Mouse (Mus musculus): ENCODE results near the gene Smyd1.

Gene Smyd1

DNA sequence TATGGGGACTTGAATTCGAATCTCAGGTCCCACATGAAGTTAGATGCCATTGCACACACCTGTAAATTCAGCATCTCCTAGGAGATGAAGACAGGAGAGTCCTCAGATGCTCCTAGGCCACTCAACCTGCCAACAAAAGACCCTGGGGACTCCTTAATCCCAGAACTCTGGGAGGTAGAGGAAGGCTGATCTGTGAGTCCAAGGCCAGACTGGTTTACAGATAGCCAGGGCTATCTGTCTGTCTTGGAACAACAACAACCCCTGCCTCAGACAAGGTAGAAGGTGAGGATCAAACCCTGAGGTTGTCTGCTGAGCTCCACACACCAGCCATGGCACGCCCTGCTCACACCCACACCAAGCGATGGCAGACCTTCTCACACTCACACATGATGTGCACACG, 62.9 kb downstream of the Smyd1 start:
- no peak for DNase-seq (ENCODE audit: low spot score)

DNA sequence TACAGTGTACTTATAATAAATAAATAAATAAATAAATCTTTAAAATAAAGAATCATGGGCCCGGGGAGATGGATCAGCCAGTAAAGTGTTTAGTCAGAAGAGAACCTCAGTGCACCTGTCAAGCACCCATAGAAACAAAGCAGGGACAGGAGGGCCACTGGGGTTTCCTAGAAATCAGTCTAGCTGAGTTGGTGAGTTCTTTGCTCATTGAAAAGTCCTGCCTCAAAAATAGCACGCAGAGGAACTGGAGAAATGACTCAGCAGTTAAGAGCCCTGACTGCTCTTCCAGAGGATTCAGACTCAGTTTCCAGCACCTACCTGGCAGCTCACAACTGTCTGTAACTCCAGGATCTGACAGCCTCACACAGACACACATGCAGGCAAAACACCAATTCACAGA, 63.5 kb downstream of the Smyd1 start:
- no peak for DNase-seq (ENCODE audit: low spot score)

DNA sequence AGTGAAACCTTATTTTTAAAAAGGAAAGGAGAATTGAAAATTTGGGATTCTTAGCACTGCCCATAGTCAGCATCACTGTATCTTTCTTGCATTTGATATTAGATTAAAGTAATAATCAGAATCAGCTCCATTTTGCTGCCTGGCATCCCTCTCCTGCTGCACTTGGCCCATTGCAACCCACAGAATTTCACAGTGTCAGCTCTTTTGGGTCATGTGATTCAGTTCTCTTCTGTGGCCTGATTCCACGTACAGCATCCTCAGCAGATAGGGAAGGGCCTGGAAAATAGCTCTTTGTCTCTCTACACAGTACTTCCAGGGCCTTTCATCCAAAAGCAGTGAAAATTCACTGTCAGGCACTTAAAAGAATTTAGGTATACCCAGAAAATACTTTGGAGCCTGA, 64.7 kb downstream of the Smyd1 start:
- no peak for DNase-seq (ENCODE audit: low spot score)

DNA sequence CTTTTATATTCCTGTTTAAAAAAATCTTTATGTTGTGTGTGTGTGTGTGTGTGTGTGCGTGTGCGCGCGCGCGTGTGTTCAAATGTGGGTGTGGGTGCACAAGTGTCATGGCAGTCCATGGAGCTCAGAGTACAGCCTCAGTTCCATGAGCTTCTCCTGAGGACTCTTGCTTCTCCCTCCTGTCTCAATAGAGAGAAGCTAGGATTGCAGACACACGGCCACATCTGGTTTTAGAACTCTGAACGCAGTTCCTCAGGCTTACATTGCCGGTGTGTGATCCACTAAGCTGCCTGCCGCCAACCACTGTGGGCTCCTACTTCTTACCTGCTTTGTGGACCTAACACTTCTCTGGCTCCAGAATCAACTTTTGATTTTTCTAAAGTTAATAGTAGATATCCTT, 65.9 kb downstream of the Smyd1 start:
- DNase-seq (ENCODE audit: low spot score), result no peak

DNA sequence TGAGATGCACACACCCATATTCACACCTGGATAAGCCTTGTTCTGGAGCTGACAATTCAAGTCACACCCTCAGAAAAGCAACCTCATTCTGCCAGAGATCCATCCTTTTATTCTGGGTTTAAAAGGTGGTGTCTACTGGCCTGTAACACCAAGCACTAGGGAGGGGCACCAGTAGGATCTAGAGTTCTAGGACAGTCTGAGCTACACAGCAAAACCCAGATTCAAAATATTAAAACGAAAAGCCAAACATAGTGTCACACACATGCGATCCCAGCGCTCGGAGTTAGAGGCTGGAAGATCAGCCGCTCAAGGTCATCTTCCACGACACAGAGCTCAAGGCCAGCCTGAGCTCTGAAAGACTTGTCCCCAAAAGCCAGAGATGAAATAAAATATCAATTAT, 67.6 kb downstream of the Smyd1 start:
- DNase-seq (ENCODE audit: low spot score), result no peak

DNA sequence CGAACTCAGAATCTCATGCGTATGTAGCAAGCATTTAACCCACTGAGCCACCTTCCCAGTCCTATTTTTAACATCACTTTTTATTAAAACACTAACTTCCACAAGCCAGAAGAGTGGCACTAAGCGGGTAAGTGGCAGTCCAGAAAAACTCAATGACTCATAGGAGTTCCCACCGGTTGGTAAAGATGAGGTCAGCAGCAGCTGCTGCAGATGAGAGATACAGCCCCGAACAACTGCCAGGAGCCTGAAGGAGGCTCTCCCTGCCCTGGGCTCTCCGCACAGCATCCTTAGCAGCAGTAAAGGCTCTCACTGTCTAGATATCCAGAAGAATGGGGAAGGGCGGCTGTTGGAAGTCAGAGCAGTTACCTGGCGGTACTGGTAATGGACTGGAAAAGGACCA, 71.1 kb downstream of the Smyd1 start:
- DNase-seq (ENCODE audit: low spot score), result no peak

DNA sequence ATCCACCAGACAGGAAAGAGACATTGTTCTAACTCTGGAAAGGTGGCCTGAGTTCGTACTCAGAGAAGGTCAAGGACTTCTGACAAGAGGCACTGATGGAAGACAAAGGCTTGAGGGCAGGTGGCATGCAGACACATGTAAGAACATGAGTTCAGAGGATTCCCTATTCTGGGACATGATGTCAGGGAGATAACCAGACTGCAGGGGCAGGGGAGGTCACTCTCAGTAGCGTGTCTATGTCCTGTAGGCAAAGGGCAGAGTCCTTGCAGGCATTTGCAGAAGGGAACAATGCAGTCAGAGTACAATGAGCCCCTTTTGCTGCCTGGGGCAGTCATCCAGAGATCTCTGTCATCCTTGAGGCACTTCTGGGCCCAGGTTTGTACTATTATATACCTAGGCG, 72.4 kb downstream of the Smyd1 start:
- no peak for DNase-seq (ENCODE audit: low spot score)

DNA sequence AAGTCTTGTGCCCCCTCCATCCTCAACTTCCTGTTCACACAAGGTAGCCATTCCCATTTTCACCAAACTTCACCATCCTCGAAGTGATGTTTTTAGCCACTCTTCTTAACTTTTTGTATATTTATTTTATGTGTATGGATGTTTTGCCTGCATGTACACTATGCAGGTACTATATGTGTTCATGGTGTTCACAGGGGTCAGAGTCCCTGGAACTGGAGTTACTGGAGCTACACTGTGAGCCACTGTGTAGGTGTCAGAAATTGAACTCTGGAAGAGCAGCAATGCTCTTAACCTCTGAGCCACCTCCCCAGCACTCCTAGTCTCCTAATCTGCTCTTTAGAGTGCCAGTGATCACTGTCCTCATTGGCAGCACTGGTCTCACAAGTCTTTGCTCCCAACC, 73.6 kb downstream of the Smyd1 start:
- DNase-seq (ENCODE audit: low spot score), result no peak

DNA sequence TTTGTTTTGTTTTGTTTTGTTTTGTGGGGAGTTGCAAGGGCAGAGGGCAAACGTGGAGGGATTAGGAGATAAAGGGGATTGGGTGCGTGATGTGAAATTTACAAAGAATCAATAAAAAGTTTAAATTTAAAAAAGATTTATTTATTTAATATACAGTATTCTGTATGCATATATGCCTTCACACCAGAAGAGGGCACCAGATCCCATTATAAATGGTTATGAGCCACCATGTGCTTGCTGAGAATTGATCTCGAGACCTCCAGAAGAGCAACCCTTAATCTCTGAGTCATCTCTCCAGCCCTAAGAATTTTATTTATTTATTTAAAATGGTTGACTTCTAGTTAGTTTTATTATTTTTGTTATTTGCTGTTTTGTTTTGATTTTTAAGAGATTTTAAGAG, 78.8 kb downstream of the Smyd1 start:
- DNase-seq (ENCODE audit: low spot score), result no peak

DNA sequence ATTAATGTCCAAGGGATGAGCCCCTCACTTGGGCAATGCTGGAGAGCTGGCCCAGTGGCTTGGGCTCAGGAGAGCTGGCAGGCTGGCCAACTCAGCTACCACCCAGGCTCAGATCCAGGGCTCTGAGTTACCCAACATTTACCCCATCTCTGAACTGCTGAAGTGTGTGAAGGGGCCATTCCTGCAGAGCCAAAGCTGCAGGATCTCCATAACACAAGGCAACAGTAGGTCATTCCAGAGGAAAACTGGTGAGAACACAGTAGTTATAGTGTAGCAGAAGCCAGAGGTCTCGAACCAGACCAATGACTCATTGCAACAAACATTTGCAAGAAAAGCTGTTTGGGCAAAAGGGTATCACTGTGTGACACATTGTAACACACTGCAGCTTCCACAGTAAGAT, 79.2 kb downstream of the Smyd1 start:
- no peak for DNase-seq (ENCODE audit: low spot score)

DNA sequence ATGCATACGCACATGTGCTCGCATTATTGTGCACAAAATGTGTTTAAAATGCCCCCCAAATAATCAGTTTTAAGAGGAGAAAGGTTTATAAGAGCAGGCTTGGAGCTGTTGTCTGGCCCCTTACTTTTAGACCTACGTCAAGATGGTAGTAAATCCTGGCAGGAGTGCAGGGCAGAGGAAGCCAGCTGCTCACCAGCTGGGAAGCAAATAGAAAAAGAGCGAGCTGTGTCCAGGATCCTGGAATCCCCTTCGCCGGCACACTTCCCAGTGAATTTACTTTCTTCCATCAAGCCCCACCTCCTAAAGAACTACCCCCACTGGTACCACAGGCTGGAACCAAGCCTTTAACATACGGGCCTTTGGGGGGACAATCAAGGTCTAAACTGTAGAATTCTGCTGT, 81.2 kb downstream of the Smyd1 start:
- no peak for DNase-seq (ENCODE audit: low spot score)

DNA sequence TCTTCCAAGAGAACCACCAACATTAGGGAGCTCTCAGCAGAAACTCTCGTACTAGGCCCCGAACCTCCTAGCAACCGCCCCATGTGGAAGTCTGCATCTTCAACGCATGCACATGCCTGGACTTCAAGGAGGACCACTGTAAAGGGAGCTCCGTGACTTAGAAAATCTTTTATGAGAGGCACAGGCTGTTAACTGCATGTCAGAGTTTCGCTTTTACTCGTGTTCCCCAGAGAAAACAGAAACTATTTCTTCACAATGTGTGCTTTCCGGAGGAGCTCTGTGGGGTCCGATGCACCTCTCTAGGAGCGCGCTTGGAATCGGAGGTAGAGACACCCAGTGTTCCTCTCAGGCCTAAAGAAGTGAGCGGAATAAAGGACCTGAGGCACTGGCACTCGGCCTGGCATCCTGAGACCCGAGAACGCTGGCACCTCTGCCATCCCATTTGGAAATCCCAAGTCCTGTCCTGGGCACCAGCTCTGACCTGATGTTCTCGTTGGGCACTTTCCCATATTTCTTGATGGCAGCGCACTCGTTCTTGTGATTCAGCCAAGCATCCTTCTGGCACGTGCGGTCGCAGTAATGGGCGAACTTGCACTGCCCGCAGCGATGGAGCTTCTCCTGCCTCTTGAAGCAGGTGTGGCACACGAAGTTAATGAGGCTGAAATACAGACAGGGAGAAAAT, 82.8 kb downstream of the Smyd1 start:
- no peak for DNase-seq (ENCODE audit: low spot score)

DNA sequence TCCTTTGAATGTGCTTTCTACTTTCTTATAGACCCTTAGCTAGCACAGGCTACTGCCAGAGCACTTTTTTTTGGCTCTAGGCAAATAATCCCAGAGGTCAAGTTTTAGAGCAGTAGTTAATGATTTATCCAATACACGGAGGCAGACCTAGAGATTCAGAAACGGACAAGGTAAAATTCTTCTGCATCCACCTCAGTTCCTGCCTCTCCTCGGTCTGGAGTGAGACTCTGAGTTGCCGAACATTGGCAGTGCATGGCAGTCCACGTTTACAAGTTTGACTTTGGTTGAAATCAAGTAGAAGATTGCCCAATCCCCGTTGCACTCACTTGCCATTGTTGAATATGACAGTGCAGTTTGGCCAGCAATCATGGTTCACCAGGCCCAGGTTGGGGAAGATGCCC, 85.0 kb downstream of the Smyd1 start:
- no peak for DNase-seq (ENCODE audit: low spot score)

DNA sequence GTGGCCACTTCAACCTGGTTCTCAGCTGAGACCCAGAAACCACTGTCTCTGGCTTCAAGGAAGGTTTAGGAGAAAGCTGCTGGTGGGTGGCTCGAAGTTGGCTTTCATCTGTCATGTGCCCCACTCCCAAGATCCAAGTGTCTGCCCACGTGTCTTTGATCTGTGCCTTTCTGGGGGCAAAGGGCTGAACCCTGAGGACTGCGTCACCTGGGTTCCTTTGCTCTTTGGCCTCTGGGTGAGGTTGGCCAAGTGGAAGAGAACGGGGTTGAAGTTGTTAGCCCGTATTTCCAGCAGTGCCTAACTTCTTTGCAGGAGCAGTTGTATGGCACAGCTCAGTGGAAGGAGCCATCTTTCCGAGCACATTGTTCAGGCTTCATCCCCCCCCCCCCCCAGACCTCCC, 85.5 kb downstream of the Smyd1 start:
- DNase-seq (ENCODE audit: low spot score), result no peak

DNA sequence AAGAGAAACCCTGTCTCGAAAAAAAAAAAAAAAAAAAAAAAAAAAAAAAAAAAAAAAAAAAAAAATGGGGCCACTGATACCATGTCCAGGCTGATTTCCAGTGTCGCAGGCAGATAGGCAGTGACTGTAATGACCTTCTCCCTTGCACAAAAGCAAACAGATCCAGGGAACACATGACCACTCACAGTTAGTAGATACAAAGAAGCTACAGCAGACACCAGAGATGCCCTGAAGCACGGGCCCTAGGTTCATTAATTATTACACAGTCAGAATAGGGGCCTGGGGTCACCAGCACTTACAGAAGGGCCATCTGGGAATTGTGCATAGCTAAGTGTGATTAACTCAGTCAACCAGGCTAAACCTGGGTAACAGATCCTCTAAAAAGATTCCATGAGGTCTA, 86.1 kb downstream of the Smyd1 start:
- DNase-seq (ENCODE audit: low spot score), result no peak

DNA sequence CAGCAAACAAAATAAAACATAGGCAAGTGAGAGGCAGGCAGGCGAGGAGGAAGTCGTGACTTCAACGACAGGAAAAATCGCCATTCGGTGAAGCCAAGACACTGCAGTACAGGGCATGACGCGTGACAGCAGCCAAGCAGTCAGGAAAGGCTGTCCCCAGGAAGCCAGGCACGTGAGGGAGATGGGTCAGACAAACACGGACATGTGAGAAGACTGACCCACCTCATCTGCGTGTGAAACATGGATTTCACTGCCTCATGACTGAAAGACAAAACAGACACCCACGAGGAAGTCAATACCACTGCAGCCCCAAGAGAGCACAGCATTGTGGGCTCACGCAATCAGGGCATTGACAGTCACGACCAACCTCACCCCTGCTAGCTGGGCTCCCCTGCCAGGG, 86.9 kb downstream of the Smyd1 start:
- DNase-seq (ENCODE audit: low spot score), result no peak

DNA sequence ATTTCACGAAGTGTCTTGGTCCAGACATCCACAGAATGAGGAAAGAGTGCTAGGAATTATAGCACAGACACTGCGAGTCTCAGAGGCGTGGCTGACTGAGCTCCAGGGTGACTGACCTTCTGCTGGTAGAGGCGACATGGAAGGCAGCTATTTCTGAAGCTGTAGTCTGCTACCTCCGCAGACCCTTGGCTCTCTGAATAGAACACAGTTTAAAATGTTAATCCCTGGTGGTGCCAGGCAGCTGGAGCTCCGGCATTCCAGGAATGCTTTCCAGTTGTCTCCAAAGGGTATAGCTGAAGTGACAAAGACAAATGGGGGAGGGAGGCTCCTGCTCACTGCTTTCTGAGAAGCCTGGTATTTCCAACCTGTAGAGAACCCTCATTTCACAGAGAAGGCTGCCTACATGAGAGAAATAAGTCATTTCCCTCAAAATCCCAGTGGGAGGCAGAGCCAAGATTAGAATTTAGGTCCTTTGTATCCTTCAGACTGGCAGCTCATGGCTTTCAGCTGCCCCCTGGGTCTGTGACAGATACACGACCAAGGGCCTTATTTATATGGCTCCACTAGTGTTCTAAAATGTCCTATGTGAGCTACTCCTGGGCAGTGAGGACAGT, 94.8 kb downstream of the Smyd1 start:
- DNase-seq (ENCODE audit: low spot score), result no peak

DNA sequence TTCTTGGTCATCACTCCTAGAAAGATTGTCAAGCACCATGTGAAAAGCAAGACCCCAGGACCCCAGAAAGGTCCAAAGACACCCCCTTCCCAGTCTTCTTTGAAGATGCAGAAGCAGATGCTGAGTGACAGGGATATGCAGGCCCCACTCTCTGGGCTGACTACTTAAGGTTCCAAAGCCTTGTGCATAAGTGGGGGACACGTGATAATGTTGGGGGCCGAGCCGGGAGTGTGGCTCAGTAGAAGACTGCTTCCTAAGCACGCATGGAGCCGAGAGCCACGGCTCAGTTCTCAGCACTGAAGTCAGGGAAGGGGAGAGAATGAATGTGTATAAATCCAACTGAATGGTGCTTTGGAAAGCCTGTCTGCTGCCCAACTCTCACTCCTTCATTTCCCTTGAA, 95.5 kb downstream of the Smyd1 start:
- DNase-seq (ENCODE audit: low spot score), result no peak

DNA sequence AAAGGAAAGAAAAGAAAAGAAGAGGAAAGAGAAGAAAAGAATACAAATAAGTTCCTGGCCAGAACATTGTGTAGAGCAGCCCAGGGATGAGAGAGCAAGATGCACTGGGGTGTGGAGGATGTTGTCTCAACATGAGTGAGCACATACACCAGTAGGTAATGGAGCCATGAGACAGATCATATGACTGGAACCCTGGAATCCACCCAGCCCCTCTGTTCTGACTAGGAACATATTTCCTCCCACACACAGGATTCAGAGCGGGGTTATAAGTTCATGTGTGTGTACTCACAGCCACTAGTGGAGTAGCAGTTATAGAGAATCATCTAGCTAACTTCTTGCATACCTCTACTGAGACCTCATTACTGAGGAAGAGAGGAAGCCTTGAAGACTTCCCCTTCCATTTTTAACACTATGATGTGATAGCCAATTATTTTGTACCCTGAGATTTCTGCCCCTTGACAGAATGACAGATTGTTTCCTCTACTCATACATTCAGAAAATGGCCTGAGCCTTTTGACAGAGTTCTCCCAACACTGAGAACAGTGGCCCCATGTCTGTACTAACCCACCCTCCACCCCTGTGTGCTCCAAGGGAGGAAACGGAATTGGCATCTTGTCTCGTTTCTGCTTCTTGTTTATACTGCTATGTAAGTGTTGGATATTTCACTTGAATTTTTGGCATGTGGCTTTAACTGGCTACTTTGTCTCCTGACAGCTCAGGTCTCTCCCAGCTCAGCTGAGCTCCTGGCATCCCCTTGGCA, 97.7 kb downstream of the Smyd1 start:
- DNase-seq (ENCODE audit: low spot score), result no peak

DNA sequence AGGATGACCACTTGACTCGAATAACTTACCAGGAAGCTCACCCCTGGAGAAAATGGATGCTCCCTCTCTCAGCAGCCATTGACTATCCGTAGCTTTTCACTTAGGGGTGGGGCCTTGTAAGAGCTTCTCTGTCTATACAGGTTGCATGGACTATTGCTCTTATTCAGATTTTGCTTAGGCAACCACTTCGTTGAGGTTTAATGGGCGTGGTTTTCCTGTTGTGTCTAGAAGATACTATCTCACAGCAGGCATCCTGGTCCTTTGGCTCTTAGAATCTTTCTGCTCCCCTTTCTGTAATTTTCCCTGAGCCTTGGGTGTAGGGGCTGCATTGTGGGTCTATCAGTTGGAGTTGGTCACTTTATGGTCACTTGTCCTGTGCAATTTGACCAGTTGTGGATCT, 100.5 kb downstream of the Smyd1 start:
- no peak for DNase-seq (ENCODE audit: low spot score)

DNA sequence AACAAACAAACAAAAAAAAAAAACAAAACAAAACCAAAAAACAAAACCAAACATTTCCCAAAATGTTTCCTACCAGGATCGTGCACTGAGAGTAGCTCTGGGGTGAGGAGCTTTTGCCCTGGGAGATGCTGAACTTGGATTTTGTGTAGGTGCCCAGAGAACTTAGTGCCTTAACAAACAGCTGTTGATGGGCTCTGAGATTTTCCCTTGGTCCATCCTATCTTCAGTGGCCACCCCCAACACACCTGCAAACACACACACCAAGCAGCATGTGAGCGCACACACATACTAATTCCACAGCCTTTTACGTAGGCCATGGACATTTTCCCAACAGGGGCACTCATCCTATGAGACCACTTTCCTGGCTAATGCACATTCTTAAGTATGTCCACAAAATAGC, 109.6 kb downstream of the Smyd1 start:
- DNase-seq (ENCODE audit: low spot score), result no peak

DNA sequence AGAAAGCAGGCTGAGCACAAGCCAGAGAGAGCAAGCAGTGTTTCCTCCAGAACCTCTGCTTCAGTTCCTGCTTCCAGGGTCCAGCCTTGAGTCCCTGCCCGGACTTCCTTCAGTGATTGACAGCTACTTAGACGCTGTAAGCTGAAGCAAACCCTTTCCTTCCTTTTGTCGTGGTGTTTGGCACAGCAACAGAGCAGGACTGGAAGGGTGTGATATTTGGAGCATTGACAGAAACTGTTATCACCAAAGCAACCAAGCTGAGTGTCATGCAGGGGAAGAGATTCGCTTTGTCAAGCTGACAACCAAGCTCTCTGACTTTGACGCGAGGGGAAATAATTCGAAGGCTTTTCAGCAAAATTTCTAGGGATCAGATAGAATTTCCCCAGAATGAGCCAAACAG, 110.1 kb downstream of the Smyd1 start:
- DNase-seq (ENCODE audit: low spot score), result no peak

DNA sequence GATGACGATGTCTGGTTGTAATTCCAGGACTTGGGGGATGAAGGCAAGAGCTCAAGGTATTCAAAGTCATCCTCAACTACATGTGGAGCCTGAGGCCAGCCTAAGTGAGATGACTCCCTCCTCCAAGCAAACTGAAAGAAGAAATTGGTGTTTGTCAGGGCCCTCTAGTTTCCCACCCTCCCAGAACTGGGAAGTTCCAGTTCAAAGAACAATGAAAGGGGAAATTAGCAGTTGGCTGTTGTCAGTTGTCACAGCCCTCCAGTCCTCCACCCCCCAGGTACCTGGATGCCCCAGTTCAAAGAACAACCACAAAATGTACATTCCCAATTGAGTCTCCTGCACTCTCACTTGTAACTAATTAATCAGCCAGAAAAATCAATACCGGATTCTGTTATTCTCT, 113.3 kb downstream of the Smyd1 start:
- no peak for DNase-seq (ENCODE audit: low spot score)

DNA sequence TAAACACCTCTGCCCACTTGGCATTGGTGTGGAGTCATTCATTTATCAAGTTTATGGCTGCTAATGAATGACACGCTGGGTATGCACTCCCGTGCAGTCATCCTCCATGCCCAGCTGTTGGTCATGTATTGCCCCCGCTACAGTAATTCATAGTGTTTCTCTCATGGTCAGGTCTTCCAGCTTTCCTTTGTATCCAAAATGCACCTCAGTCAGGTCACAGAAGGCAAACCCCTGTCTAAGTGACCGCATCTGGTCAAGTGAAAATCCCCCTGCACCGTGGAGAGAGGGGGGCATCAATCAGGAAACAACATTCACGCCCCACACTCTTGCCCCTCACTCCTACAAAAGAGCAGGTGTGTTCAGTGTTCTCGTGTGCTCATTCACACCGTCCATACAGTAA, 117.9 kb downstream of the Smyd1 start:
- no peak for DNase-seq (ENCODE audit: low spot score)
